Mouse (Mus musculus) cerebral cortex, adult 2 months (tissue): Measurements from ENCODE around the gene Nudt4.

Experiments used
- WGBS: fragments of 180-500 bp; shearing (Covaris S2); methylation state at CpG from one replicate; pipeline ENCODE4 v1.1.7; 2018; 5-methylcytosine and 5-hydroxymethylcytosine counted together

Gene Nudt4

GRCm38 (mm10) chr10:95563851-95564845, at the start of gene Nudt4:
Nudt4 (minus strand) TSS chr10:95564146.
- 1% methylated on average over 97 of the region's 97 CpGs for WGBS

DNA sequence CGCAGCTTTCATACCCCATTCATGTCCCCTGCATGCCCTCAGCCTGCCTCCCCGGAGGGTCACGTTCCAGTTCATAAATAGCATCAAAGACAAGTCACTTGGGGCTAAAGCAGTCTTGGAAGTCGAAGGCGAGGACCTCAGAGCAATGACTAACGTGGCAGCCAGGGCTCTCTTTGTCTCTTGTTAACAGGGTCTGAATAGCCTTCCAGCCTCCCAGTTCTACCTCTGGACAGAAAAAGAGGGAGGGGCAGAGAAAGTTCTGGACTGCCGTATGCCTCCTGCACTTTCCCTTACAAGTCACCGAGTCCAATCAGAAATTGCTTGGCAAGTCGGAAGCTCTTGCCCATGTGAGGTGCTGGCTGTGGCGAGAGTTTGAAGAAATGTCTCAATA, 47.4 kb upstream of the Nudt4 start:
- WGBS: 40% methylated on average over 10 of the region's 10 CpGs

DNA sequence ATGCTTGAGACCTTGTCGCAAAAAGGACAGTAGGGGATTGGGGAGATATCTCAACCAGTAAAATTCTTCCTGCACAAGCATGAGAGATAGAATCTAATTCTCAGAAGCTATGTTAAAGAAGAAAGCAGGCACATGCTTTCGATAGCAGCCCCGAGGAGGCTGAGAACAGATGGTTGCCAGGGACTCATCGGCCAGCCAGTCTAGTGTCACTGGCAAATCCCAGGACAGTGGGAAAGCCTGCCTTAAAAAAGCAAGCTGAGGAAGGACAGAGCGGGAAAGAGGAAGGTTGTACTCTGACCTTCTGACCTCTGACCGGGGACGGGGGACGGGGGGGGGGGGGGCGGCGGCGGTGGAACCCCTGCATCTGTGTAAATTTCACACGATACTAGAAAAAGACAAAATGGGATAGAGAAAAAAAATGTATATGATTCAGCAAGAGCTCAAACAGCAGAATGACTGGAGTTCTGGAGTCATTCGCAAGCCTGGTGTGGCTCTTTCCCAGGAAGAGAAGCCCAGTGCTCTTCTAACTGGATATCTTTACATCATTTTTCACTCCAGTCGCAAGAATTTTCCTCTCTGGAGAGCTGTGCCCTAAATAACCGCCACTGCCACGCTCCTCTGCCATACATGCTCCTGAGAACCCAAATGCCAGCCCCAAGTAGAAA, 46.9 kb upstream of the Nudt4 start:
- WGBS: 45% methylated on average over 14 of the region's 16 CpGs

DNA sequence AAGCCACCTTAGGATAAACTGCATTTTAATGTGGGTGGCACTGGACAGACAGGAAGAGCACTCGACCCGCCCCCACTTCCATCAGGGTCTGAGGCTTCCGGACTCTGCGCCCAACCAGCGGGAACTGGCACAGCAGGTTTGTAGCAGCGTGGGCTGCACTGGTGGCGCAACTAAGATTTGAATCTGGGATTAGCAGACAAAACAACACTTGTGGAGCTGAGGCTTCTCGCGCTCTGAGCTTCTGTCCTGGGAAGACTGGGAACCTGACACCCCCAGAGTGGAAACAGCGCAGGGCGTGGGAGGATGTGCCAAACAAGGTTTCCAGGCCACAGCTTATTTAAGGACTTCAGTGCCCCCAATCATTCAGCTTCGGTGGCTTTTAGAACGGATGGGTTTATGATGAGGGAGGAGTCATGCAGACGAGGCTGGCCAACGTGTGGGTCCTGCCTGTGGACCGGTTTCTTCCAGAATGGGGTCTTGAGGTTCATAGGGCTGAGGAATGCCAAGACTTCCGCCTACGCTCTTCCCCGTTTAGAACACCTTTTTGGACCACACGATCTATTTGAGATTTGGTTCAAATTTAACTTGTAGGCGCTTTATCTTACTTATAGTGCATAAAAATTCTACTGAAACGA, 41.1 kb upstream of the Nudt4 start:
- 41% methylated on average over 22 of the region's 22 CpGs for whole genome bisulfite sequencing

DNA sequence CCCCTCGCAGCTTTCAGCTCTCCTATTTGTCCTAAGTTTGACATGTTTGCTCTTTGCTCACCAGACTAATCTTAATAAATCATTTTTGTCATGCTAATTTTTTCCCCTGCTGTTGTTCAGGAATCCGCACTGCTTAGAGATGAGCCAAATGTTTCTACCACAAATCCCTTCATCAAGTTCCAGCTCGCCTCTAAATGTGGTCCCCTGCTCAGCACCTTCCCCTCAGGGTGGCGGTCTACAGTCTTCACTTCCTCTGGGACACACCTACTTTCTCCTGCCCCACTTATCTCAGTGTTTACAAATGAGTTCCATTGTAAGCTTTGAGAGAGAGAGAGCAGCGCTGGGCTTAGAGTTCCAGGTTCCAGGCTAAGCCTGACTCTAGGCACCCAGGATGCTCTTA, 36.6 kb upstream of the Nudt4 start:
- 33% methylated on average over 5 of the region's 5 CpGs for WGBS

- 55% methylated on average over 7 of the region's 7 CpGs for WGBS
Measured at GRCm38 (mm10) chr10:95599740-95600139, 35.8 kb upstream of the Nudt4 start.

GRCm38 (mm10) chr10:95598056-95598587, 34.2 kb upstream of the Nudt4 start:
- WGBS: 88% methylated on average over 15 of the region's 15 CpGs

- 68% methylated on average over 8 of the region's 8 CpGs for WGBS
Measured at GRCm38 (mm10) chr10:95595852-95596639, 32.1 kb upstream of the Nudt4 start.

GRCm38 (mm10) chr10:95594414-95594813, 30.5 kb upstream of the Nudt4 start:
- 43% methylated on average over 11 of the region's 11 CpGs for WGBS

DNA sequence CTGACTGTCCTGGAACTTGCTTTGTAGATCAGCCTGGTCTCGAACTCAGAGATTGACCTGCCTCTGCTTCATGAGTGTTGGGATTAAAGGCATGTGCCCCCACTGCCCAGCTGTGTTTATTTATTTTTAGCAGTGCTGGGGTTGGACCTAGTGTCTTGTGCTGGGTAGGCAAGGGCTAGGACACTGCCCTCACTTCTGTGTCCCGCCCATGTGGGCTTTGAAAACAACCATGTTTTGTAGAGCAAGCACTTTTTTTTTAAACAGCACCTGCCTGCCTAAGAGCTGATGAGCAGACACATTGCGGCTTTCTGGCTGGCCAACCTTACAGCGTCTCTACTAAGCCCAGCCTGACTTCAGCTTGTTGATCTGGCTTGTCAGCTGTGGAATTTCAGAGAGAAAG, 27.3 kb upstream of the Nudt4 start:
- 89% methylated on average over 4 of the region's 4 CpGs for WGBS

- WGBS: 92% methylated on average over 6 of the region's 6 CpGs
Measured at GRCm38 (mm10) chr10:95590196-95590595, 26.2 kb upstream of the Nudt4 start.

- WGBS: 95% methylated on average over 4 of the region's 4 CpGs
Measured at GRCm38 (mm10) chr10:95589196-95589595, 25.2 kb upstream of the Nudt4 start.

DNA sequence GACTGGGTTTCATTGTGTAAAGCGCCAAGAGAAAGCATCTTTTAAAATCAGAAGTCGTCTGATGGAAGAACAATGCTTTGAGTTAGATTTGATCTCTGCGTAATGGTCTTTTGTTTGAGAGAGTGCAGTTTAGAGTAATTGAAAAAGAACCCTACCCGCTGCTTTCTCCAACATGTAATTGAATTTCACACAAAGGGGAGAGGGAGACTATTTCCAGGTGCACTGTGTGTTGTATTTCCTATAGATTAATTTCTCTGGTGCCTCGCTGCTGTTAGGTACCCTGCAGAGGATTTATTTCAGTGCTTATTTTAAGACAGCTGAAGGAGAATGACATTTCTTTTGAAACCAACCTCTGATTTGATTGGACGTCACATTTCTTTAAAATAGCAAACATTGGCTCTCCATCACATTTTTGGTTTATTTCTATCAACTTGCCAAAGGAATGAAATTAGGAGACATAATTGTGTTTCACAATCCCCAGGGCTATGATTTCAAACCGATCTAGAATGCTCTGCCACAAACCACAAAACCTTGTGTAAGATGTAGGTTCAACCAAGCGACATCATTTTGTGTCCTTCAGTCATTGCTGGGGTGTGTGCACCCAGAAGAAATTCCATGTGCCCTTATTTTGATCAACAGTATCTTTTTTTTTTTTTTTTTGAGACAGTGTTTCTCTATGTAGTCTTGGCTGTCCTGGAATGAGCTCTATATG, 23.7 kb upstream of the Nudt4 start:
- WGBS: 66% methylated on average over 8 of the region's 8 CpGs

DNA sequence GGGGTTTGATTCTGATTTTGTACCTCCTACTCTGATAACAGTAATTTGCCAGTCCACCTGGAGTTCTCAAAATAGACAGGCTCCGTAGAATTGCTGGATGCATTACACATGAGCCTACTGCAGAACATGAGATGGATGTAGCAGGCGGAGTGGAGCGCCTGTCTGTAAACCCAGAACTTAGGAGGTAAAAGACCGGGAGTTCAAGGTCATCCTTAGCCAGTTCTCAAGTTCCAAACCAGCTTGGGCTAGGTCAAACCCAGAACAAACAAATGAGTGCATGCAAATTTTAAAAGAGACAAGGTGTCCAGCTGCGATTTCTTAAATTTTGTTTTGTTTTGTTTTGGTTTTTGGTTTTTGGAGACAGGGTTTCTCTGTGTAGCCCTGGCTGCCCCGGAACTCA, 21.6 kb upstream of the Nudt4 start:
- 82% methylated on average over 6 of the region's 6 CpGs for WGBS

DNA sequence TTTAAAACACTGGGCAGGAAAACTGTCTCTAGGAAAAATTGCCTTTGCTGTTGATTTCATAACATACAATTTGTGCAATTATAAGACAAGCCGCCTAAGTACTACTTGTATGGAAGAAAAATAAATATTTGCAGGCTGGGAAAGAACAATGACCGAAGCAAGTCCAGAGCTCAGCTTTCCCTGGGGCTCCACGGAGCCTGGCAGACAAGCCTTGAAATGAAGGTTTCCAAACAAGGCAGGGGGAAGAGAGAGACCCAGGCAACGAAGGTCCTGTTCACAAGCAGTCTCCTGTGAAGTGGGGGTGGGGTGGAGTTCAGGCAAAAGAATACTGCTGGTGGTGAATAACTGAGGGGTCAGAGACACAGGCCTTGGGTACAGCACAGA, 13.6 kb upstream of the Nudt4 start:
- 58% methylated on average over 4 of the region's 4 CpGs for WGBS

- 71% methylated on average over 14 of the region's 14 CpGs for WGBS
Measured at GRCm38 (mm10) chr10:95576876-95577566, 13.1 kb upstream of the Nudt4 start.

DNA sequence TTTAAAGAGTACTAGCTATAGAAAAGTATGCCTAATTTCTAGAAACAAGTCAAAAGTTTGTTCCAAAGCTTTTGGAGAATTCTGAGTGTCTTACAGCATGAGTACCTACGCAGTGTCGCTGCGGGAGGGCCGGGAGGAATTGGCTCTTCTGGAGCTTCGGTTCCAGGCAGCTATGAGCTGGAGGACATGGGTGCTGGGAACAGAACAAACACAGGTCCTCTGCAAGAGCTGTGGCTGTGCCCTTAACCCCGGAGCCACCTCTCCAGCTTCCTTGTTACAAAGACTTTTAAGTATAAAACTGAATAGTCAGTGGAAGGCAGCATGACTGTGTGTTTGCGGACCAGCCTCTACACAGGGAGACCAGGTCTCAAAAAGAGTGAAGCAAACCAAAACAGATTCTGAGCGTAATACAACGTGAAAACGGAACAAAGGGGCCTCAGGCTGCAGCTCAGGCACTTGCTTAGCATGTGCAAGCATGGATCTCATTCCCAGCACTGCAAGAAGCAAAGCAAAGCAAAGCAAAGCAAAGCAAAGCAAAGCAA, 12.0 kb upstream of the Nudt4 start:
- whole genome bisulfite sequencing: 85% methylated on average over 10 of the region's 10 CpGs

DNA sequence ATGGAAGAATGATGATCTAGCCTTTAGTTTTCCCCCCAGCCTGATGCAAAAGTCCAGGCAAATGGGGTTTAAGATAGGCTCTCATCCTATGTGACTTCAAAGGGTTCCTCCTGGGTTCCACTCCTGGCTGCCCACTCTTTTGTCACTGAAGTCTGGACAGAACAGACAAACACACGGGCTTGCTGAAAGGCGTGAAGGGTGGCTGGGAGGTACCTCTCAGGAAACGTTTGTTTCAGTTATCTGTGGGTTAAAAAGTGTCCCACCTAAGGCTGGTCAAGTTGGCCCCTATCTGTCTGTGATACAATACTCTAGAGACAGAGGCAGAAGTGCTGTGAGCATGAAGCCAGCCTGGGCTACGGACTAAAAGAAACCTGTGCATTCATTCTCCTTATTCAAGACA, 11.0 kb upstream of the Nudt4 start:
- WGBS: 79% methylated on average over 4 of the region's 4 CpGs

GRCm38 (mm10) chr10:95569441-95569840, 5.5 kb upstream of the Nudt4 start:
- 79% methylated on average over 2 of the region's 2 CpGs for WGBS

DNA sequence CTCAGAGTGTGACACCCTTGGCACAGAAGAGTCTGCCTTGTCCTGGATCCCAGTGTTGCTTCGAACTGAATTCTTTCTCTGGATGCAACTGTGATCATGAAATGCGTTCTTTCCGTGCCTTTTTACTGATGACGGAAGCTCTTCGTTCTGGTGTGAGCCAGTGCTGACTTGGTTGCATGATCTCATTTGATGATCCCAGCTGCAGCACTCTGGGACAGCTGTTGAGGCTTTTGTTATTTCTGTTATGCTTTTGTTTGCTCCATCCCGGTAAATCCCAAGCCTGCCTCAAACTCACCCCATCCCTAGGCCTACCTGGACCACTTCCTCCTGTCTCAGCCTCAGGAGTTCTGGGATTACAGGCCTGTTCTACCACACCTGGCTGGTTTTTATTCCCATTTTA, 4.1 kb upstream of the Nudt4 start:
- WGBS: 69% methylated on average over 6 of the region's 6 CpGs
